Mouse (Mus musculus) forebrain, embryonic 16.5 days (tissue): ENCODE measurements at regions not wholly inside any gene's neighbourhood (a gene's known extent, or its start where the extent isn't known, plus 50 kb on each side); places are given as distances from the start of the nearest gene placed in this dataset.

ENCODE experiments used
- ATAC-seq: fragments of 200-750 bp; cut with Nextera tagmentation; 2 replicates; pipeline ENCODE4 v1.8.0; 2017; ENCODE audit warnings: mild to moderate bottlenecking, moderate library complexity
- H3K27ac ChIP-seq: fragments of 300-500 bp; sonication (generic); 2 replicates; pipeline ENCODE4 v1.5.1; 2014; ENCODE audit warnings: low read length, control low read depth
- H3K27me3 ChIP-seq: fragments of 300-500 bp; sonication (generic); replicated peaks from 2 replicates; pipeline ENCODE4 v1.6.1; 2014; ENCODE audit warnings: low read length; ENCODE audit not compliant: control insufficient read depth, insufficient read depth
- H3K36me3 ChIP-seq: fragments of 300-500 bp; sonication (generic); 2 replicates; pipeline ENCODE4 v1.6.1; 2014; ENCODE audit not compliant: control insufficient read depth, insufficient read depth
- H3K4me1 ChIP-seq: fragments of 300-500 bp; sonication (generic); replicated peaks from 2 replicates; pipeline ENCODE4 v1.6.1; 2014; ENCODE audit warnings: low read length; ENCODE audit not compliant: control insufficient read depth, insufficient read depth
- H3K4me2 ChIP-seq: fragments of 300-500 bp; sonication (generic); 2 replicates; pipeline ENCODE4 v1.6.1; 2014; ENCODE audit warnings: mild to moderate bottlenecking, low read length, control low read depth
- H3K4me3 ChIP-seq: fragments of 300-500 bp; sonication (generic); replicated peaks from 2 replicates; pipeline ENCODE4 v1.5.1; 2014; ENCODE audit warnings: mild to moderate bottlenecking, low read length, control low read depth
- H3K9ac ChIP-seq: fragments of 300-500 bp; sonication (generic); replicated peaks from 2 replicates; pipeline ENCODE4 v1.6.1; 2014; ENCODE audit warnings: low read depth, low read length, control low read depth
- H3K9me3 ChIP-seq: fragments of 300-500 bp; sonication (generic); 2 replicates; pipeline ENCODE4 v1.6.1; 2016; ENCODE audit warnings: low read length; ENCODE audit not compliant: control insufficient read depth
- WGBS: fragments of 180-500 bp; shearing (Covaris S2); extraction: QIAGEN DNeasy Blood & Tissue Kit; methylation state at CpG from one replicate; pipeline ENCODE4 v1.1.7; 2014; 5-methylcytosine and 5-hydroxymethylcytosine counted together

GRCm38 (mm10) chr2:52804106-52804825 is 53.4 kb upstream of the Fmnl2 start:
- Histone ChIP-seq H3K27me3 (no peaks in the 10 kb centered on the region), H3K9me3 (no peaks in the 10 kb centered on the region), H3K27ac (no peak overlapping the region), H3K4me3 (no peak overlapping the region), H3K9ac (no peak overlapping the region), H3K4me1 (no peaks in the 10 kb centered on the region), H3K36me3 (no peaks in the 10 kb centered on the region), H3K4me2 (no peak overlapping the region)
- ATAC-seq, result no peak
- WGBS, result 51% methylated on average over 17 of the region's 17 CpGs

DNA sequence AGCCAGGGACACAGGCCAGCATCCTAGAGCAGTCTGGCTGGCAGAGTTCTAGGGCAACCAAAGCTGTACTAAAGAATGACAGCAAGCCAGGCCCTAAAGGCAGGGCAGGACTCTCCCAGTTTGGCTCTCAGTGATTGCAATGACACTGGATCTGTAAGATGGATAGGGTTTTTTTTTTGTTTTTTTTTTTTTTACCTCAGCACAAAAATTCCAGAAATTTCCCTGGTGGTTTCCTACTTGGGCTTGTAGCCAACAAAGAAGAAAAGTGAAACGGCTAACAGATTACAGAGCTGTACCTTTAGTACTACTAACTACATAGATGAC is 52.9 kb upstream of the Fmnl2 start:
- H3K9me3 ChIP-seq, result no peaks in the 10 kb centered on the region
- H3K27ac ChIP-seq, result no peak overlapping the region
- ATAC-seq, result 0 out of 2 replicates have a peak, but pooled peaks have one; percentile 20
- H3K36me3 ChIP-seq, result no peaks in the 10 kb centered on the region
- H3K4me1 ChIP-seq, result no peaks in the 10 kb centered on the region
- H3K4me2 ChIP-seq, result no peak overlapping the region
- no peaks in the 10 kb centered on the region for H3K27me3 ChIP-seq
- 46% methylated on average over 1 of the region's 1 CpGs for WGBS
- H3K9ac ChIP-seq, result no peak overlapping the region
- no peak overlapping the region for H3K4me3 ChIP-seq

GRCm38 (mm10) chr2:52807826-52808225 is 49.8 kb upstream of the Fmnl2 start:
- 38% methylated on average over 2 of the region's 2 CpGs for WGBS
- no peak overlapping the region for H3K27ac ChIP-seq
- H3K9ac ChIP-seq, result no peak overlapping the region
- H3K4me1 ChIP-seq, result no peaks in the 10 kb centered on the region
- no peaks in the 10 kb centered on the region for H3K27me3 ChIP-seq
- no peak overlapping the region for H3K4me2 ChIP-seq
- no peak for ATAC-seq
- no peaks in the 10 kb centered on the region for H3K9me3 ChIP-seq
- no peak overlapping the region for H3K4me3 ChIP-seq
- no peaks in the 10 kb centered on the region for H3K36me3 ChIP-seq
